Mouse (Mus musculus) cerebellum, adult (tissue): ENCODE results near the gene Trove2.
A peak's percentile ranks its signal among the peaks of the same experiment; 100 is the strongest.
"Not testable (repeated sequence)": the region's sequence is repeated elsewhere in the genome, so short reads cannot be mapped to it uniquely, and the experiment has no call there.

Experiments used
- ATAC-seq: cut with Nextera tagmentation; 2 replicates; pipeline ENCODE4 v1.9.2; 2017; ENCODE audit warnings: mild to moderate bottlenecking, moderate library complexity, mixed read lengths; ENCODE audit not compliant: insufficient number of reproducible peaks, low FRiP score, low TSS enrichment

The Trove2 gene

GRCm38 (mm10) chr1:143739361-143740350 lies 37.2 kb downstream of the Trove2 start:
- ATAC-seq = peak; percentile 92

- peak; percentile 32; the same call in 1 of the 2 replicates for ATAC-seq
Measured at GRCm38 (mm10) chr1:143738811-143739210, 38.1 kb downstream of the Trove2 start.

GRCm38 (mm10) chr1:143733914-143734410 lies 42.9 kb downstream of the Trove2 start:
- ATAC-seq = no peak

- ATAC-seq = no peak
Measured at GRCm38 (mm10) chr1:143731691-143732090, 45.2 kb downstream of the Trove2 start.

- no peak for ATAC-seq
Measured at GRCm38 (mm10) chr1:143730899-143731298, 46.0 kb downstream of the Trove2 start.

- no peak for ATAC-seq
Measured at GRCm38 (mm10) chr1:143727701-143728445, 49.0 kb downstream of the Trove2 start.

GRCm38 (mm10) chr1:143724456-143725064 lies 52.3 kb downstream of the Trove2 start:
- ATAC-seq = no peak

GRCm38 (mm10) chr1:143716038-143716437 lies 60.8 kb downstream of the Trove2 start, which contains the start of gene Glrx2:
TSS of gene Glrx2 (plus strand) at chr1:143716338.
- not testable (repeated sequence) for ATAC-seq

- no peak for ATAC-seq
Measured at GRCm38 (mm10) chr1:143710627-143710976, 66.3 kb downstream of the Trove2 start.

GRCm38 (mm10) chr1:143709966-143710626 lies 66.8 kb downstream of the Trove2 start:
- no peak for ATAC-seq

GRCm38 (mm10) chr1:143708361-143708760 lies 68.5 kb downstream of the Trove2 start:
- ATAC-seq = no peak

- ATAC-seq = no peak
Measured at GRCm38 (mm10) chr1:143707006-143707405, 69.9 kb downstream of the Trove2 start.

- peak; percentile 98 for ATAC-seq
Measured at GRCm38 (mm10) chr1:143702741-143703262, 74.1 kb downstream of the Trove2 start, which contains the start of gene Cdc73. TSS of gene Cdc73 (minus strand) at chr1:143702893.

GRCm38 (mm10) chr1:143702141-143702740 lies 74.6 kb downstream of the Trove2 start:
- ATAC-seq = peak; percentile 56

- no peak for ATAC-seq
Measured at GRCm38 (mm10) chr1:143701736-143702135, 75.1 kb downstream of the Trove2 start.
